Mouse (Mus musculus) liver, embryonic 14.5 days (tissue): ENCODE results near the gene Glmp.

Experiments
- CTCF ChIP-seq: IDR thresholded peaks from 2 replicates; pipeline ENCODE4 v1.5.1; 2016; ENCODE audit warnings: antibody characterized with exemption, low read depth, control low read depth
- EP300 ChIP-seq: IDR thresholded peaks from 2 replicates; pipeline ENCODE4 v1.6.1; 2016; ENCODE audit warnings: antibody characterized with exemption, low read depth

- peak; percentile 40 for TF ChIP-seq CTCF
- no peak for TF ChIP-seq EP300
These were observed 29.8 kb downstream of the Glmp start for GRCm38 (mm10) chr3:88354396-88355165.
